Mouse (Mus musculus): ENCODE measurements around the gene Ryr1. TPM values are rescaled to one million over a fixed set of nuclear protein-coding genes. Genes with fewer than 3 reads are reported as not detected.
A peak's percentile ranks its signal among the peaks of the same experiment; 100 is the strongest.
"Not testable (repeated sequence)": the region's sequence is repeated elsewhere in the genome, so short reads cannot be mapped to it uniquely, and the experiment has no call there.

The Ryr1 gene
- total RNA-seq, 2 experiments from 2014 or later = 0.05 TPM

- intact Hi-C loops (cut with DNase I) = no loop called here
- DNase-seq = no peak
Measured at GRCm38 (mm10) chr7:28969271-28969670, 155.7 kb downstream of the Ryr1 start.

- intact Hi-C loops (cut with DNase I); DNase-seq: not testable (repeated sequence)
Measured at GRCm38 (mm10) chr7:28968120-28968519, 156.9 kb downstream of the Ryr1 start.

- DNase-seq = no peak
- intact Hi-C loops (cut with DNase I) = no loop called here
Measured at GRCm38 (mm10) chr7:28966751-28967505, 158.1 kb downstream of the Ryr1 start.

- no peak for DNase-seq
Measured at GRCm38 (mm10) chr7:28966181-28966580, 158.8 kb downstream of the Ryr1 start.

GRCm38 (mm10) chr7:28965346-28965840 lies 159.6 kb downstream of the Ryr1 start:
- no peak for DNase-seq
- intact Hi-C loops (cut with DNase I) = no loop called here

More at GRCm38 (mm10) chr7:28966181-28966580, 158.8 kb downstream of the Ryr1 start:
- intact Hi-C loops (cut with DNase I) = no loop called here

GRCm38 (mm10) chr7:28963399-28963923 lies 161.5 kb downstream of the Ryr1 start:
- no peak for DNase-seq
- intact Hi-C loops (cut with DNase I) = no loop called here

GRCm38 (mm10) chr7:28961927-28962670 lies 162.9 kb downstream of the Ryr1 start, which contains the start of gene Actn4:
Gene Actn4 (minus strand): TSS chr7:28962340.
- DNase-seq = peak; percentile 99 to 100
- intact Hi-C loops (cut with DNase I) = no loop called here

GRCm38 (mm10) chr7:28961584-28961926 lies 163.4 kb downstream of the Ryr1 start:
- DNase-seq = no peak
- intact Hi-C loops (cut with DNase I) = no loop called here

GRCm38 (mm10) chr7:28960354-28961046 lies 164.5 kb downstream of the Ryr1 start:
- intact Hi-C loops (cut with DNase I) = loop anchor here (1.0 kb wide), 1 partner anchor 20 kb away; no protein-coding TSS in a partner anchor
- DNase-seq = no peak

- no peak for DNase-seq
- intact Hi-C loops (cut with DNase I) = loop anchor here (1.0 to 5.0 kb wide), 2 partner anchors 19 to 37 kb away; no protein-coding TSS in a partner anchor
Measured at GRCm38 (mm10) chr7:28959505-28960045, 165.4 kb downstream of the Ryr1 start.

GRCm38 (mm10) chr7:28958770-28959169 lies 166.2 kb downstream of the Ryr1 start:
- intact Hi-C loops (cut with DNase I) = loop anchor here (5.0 kb wide), 1 partner anchor 36 kb away; no protein-coding TSS in a partner anchor
- DNase-seq = no peak

GRCm38 (mm10) chr7:28957997-28958725 lies 166.8 kb downstream of the Ryr1 start:
- DNase-seq = no peak
- intact Hi-C loops (cut with DNase I) = loop anchor here (5.0 kb wide), 1 partner anchor 36 kb away; no protein-coding TSS in a partner anchor

GRCm38 (mm10) chr7:28957286-28957685 lies 167.7 kb downstream of the Ryr1 start:
- no peak for DNase-seq
- intact Hi-C loops (cut with DNase I) = loop anchor here (5.0 kb wide), 1 partner anchor 35 kb away; no protein-coding TSS in a partner anchor

- intact Hi-C loops (cut with DNase I) = loop anchor here (5.0 kb wide), 1 partner anchor 34 kb away; no protein-coding TSS in a partner anchor
- no peak for DNase-seq
Measured at GRCm38 (mm10) chr7:28956270-28956669, 168.7 kb downstream of the Ryr1 start.

- DNase-seq = no peak
Measured at GRCm38 (mm10) chr7:28955295-28955897, 169.6 kb downstream of the Ryr1 start.

GRCm38 (mm10) chr7:28954773-28955172 lies 170.2 kb downstream of the Ryr1 start:
- intact Hi-C loops (cut with DNase I) = loop anchor here (5.0 kb wide), 1 partner anchor 32 kb away; no protein-coding TSS in a partner anchor

More at GRCm38 (mm10) chr7:28955295-28955897, 169.6 kb downstream of the Ryr1 start:
- intact Hi-C loops (cut with DNase I) = loop anchor here (5.0 kb wide), 1 partner anchor 33 kb away; no protein-coding TSS in a partner anchor

GRCm38 (mm10) chr7:28953476-28954376 lies 171.3 kb downstream of the Ryr1 start:
- intact Hi-C loops (cut with DNase I) = no loop called here
- DNase-seq = no peak

More at GRCm38 (mm10) chr7:28954773-28955172, 170.2 kb downstream of the Ryr1 start:
- no peak for DNase-seq
